Mouse (Mus musculus): ENCODE data around the gene Tnpo2. TPM values are rescaled to one million over a fixed set of nuclear protein-coding genes. Genes with fewer than 3 reads are reported as not detected.
A peak's percentile ranks its signal among the peaks of the same experiment; 100 is the strongest.

Gene Tnpo2
- polyA plus RNA-seq, 1 experiment from 2014 or later: 33.7 TPM

DNA sequence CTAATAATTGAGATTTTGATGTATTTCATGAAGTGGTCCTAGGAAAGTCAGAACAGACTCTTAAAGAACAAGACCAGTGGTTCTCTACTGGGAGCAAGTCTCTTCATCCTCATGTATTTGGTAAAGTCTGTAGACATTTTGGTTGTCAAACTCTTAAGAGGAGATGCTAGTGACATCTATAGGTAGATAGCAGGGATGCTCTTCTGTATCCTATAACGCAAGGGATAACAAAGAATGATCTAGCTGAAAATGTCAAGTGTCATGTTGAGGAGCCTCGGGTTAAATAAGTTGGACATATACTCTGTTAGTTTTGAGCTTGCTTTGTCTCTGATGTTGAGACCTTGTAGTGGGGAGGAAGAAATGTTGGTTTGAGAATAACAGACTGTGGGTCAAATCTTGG, 8.8 kb upstream of the Tnpo2 start:
- Histone ChIP-seq H3K4me1 (peaks cover 38% of the 10 kb centered on the region), H3K36me3 (peaks cover 50% of the 10 kb centered on the region), H3K27me3 (no peaks in the 10 kb centered on the region), H3K9ac (peak overlapping the region; percentile 97; the same call in 1 of the 2 replicates), H3K27ac (peak overlapping the region; percentile 92; the same call in 1 of the 2 replicates), H3K9me3 (no peaks in the 10 kb centered on the region), H3K4me2 (peak overlapping the region; percentile 88), H3K4me3 (peak overlapping the region; percentile 84)
- 27% methylated on average over 2 of the region's 2 CpGs for WGBS
- no peak for ATAC-seq (ENCODE audit: insufficient number of reproducible peaks, low FRiP score, low TSS enrichment, low read depth)

DNA sequence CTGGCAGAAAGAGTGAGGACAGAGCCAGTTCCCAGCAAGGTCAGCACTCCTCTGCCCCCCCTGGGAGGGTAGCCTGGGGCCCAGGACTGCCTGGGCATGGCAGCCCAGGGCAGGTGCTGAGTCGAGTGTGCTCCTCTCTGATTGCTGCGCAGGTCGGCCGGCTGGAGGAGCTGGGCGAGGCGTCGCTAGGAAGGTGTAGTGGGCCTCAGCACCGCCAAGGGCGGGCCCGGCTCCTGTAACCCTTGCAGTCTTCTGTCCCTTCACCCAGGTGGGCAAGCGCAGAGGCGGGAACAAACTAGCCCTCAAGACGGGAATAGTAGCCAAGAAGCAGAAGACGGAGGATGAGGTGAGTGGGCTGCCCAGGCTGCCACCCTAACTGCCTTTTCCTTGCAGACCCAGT, 7.4 kb upstream of the Tnpo2 start:
- no peak overlapping the region for H3K27ac ChIP-seq
- H3K4me2 ChIP-seq: peak overlapping the region; percentile 88; the same call in 1 of the 2 replicates
- no peak for ATAC-seq (ENCODE audit: insufficient number of reproducible peaks, low FRiP score, low TSS enrichment, low read depth)
- H3K4me1 ChIP-seq: peaks cover 39% of the 10 kb centered on the region
- H3K9ac ChIP-seq: no peak overlapping the region
- H3K27me3 ChIP-seq: no peaks in the 10 kb centered on the region
- H3K36me3 ChIP-seq: peaks cover 47% of the 10 kb centered on the region
- no peak overlapping the region for H3K4me3 ChIP-seq
- H3K9me3 ChIP-seq: no peaks in the 10 kb centered on the region
- 86% methylated on average over 14 of the region's 14 CpGs for WGBS

DNA sequence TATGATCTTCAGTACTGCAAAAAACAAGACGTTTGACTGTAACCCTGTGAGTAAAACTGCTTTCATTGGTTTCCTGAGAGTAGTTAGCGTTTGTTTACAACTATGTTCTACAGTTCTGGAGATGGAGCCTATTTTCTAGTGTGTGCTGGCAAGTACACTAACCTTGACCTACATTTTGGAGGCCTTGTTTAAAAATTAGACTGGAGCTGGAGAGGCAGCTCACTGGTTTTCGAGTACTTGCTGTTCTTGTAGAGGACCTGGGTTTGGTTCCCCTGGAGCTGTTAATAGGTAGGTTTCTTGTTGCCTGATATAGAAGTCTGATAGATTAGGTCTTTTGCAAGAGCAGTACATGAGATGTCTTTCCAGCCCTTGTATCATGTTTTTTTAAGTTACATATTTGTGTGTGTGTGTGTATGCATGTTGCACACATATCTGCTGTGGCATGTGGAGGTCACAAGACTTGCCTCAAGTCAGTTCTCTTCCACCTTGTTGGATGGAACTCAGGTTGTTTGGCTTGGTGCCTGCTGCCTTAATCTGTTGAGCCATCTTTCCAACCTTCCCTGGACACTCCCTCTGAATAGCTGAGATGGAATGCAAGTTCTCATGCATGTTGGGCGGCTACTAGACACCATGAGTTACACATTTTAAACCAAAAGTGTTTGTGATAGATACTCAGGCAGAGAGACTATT, 3.9 kb upstream of the Tnpo2 start:
- peaks cover 35% of the 10 kb centered on the region for H3K4me1 ChIP-seq
- no peak overlapping the region for H3K4me2 ChIP-seq
- WGBS: 80% methylated on average over 4 of the region's 4 CpGs

DNA sequence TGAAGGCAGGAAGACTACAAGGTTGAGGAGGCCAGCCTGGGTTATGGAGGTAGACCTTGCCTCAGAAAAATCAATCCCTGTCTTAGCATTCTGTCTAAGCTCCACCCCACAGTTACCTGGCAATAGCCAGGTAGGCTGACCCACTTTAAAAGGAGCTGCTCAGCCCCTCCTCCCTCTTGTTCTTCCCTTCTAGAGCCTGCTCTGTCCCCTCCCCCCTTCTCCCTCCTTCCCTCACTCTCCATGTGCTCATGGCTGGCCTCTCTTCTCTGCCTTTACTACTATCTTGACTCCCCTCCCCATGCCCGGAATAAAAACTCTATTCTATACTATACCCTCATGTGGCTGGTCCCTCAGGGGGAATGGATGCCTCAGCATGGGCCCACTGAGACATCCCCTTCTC, 2.8 kb upstream of the Tnpo2 start:
- Histone ChIP-seq H3K4me2 (no peak overlapping the region), H3K4me3 (no peak overlapping the region), H3K27ac (no peak overlapping the region; the same call in 1 of the 2 replicates), H3K36me3 (peaks cover 46% of the 10 kb centered on the region), H3K9ac (no peak overlapping the region), H3K4me1 (peaks cover 32% of the 10 kb centered on the region), H3K27me3 (no peaks in the 10 kb centered on the region), H3K9me3 (no peaks in the 10 kb centered on the region)
- WGBS: 66% methylated on average over 1 of the region's 1 CpGs
- no peak for ATAC-seq (ENCODE audit: insufficient number of reproducible peaks, low FRiP score, low TSS enrichment, low read depth)

More for the DNA sequence above, 3.9 kb upstream of the Tnpo2 start:
- Histone ChIP-seq H3K27me3 (no peaks in the 10 kb centered on the region), H3K36me3 (peaks cover 47% of the 10 kb centered on the region), H3K27ac (no peak overlapping the region), H3K9ac (no peak overlapping the region), H3K9me3 (no peaks in the 10 kb centered on the region), H3K4me3 (no peak overlapping the region)
- ATAC-seq (ENCODE audit: insufficient number of reproducible peaks, low FRiP score, low TSS enrichment, low read depth): no peak

DNA sequence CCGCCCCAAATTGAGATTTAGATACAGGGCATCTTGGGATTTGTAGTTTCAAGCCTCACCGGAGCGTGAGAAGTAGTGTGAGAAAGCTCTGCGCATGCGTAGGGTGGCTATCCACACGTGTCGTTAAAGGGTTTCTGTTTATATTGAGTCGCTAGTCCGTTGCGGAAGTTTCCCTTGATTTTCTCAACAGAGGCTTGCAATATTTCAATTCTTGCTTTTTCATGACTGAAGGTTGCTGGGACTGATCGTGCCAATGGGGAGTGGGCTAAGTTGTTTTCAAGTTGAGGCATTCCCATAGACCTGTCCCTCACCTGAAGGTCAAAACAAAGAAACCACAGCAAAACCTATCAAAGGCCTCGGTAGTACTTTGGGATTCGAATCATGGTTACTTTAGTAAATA, 2.0 kb upstream of the Tnpo2 start:
- Histone ChIP-seq H3K36me3 (peaks cover 38% of the 10 kb centered on the region), H3K4me1 (peaks cover 30% of the 10 kb centered on the region), H3K9me3 (no peaks in the 10 kb centered on the region), H3K9ac (no peak overlapping the region), H3K27me3 (no peaks in the 10 kb centered on the region), H3K4me3 (peak overlapping the region; percentile 77), H3K4me2 (peak overlapping the region; percentile 76), H3K27ac (peak overlapping the region; percentile 100; the same call in 1 of the 2 replicates)
- 3% methylated on average over 13 of the region's 13 CpGs for WGBS
- ATAC-seq (ENCODE audit: insufficient number of reproducible peaks, low FRiP score, low TSS enrichment, low read depth): no peak

DNA sequence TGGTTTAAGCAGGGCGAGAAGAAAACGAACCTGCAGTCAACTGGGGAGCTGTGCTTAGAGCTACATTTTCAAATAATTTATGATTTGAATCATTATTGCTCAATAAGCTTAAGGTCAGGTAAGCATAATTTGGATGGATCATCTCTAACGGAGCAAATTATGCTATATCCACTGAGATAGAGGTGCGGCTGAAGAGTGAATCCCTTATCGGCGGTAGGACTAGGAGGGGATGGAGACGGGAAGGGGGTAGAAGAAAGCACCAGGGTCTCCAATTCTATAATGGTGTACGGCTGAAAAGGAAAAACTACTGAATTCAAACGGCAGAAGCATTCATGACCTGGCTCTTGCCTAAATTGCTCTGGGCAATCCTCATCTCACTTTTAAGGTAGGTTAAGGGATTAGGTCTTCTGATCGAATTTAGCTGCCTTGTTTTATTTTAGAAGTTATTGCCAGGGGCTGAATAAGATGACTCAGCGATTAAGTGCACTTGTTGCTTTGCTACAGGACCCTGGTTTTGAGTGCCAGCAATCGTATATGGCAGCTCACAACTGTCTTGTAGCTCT, 1.5 kb upstream of the Tnpo2 start:
- H3K4me3 ChIP-seq: peak overlapping the region; percentile 77
- WGBS: 6% methylated on average over 12 of the region's 12 CpGs
- peak overlapping the region; percentile 51 for H3K9ac ChIP-seq
- peaks cover 38% of the 10 kb centered on the region for H3K36me3 ChIP-seq
- peak overlapping the region; percentile 100 for H3K27ac ChIP-seq
- no peaks in the 10 kb centered on the region for H3K27me3 ChIP-seq
- H3K9me3 ChIP-seq: no peaks in the 10 kb centered on the region
- ATAC-seq (ENCODE audit: insufficient number of reproducible peaks, low FRiP score, low TSS enrichment, low read depth): no peak
- H3K4me2 ChIP-seq: peak overlapping the region; percentile 76
- H3K4me1 ChIP-seq: peaks cover 30% of the 10 kb centered on the region

DNA sequence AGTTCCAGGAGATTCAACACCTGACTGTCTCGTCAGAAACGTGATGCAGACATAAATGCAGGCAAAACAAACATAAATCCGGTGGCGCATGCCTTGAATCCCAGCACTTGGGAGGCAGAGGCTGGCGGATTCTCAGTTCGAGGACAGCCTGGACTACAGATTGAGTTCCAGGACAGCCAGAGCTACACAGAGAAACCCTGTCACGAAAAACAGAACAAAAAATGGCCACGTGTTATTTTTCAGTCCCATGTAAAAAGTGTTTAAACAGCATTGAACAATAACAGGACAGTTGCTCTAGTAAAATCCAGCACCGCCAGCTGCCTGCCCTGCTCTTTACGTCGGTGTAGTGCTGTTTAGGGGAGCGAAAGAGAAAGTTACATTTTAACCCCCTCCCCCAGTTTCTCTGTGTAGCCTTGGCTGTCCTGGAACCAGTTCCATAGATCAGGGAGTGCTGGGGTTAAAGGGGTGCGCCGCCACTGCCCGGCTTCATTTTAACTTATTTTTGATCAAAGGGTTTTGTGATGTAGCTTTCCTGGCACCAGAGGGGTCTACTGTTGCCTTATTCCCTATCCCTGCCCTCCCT, 896 bp upstream of the Tnpo2 start:
- H3K9ac ChIP-seq: peak overlapping the region; percentile 51
- H3K4me3 ChIP-seq: peak overlapping the region; percentile 77
- H3K4me1 ChIP-seq: peaks cover 30% of the 10 kb centered on the region
- peak overlapping the region; percentile 100 for H3K27ac ChIP-seq
- 1% methylated on average over 15 of the region's 15 CpGs for WGBS
- H3K9me3 ChIP-seq: no peaks in the 10 kb centered on the region
- H3K36me3 ChIP-seq: peaks cover 39% of the 10 kb centered on the region
- ATAC-seq (ENCODE audit: insufficient number of reproducible peaks, low FRiP score, low TSS enrichment, low read depth): no peak
- no peaks in the 10 kb centered on the region for H3K27me3 ChIP-seq
- H3K4me2 ChIP-seq: peak overlapping the region; percentile 76

DNA sequence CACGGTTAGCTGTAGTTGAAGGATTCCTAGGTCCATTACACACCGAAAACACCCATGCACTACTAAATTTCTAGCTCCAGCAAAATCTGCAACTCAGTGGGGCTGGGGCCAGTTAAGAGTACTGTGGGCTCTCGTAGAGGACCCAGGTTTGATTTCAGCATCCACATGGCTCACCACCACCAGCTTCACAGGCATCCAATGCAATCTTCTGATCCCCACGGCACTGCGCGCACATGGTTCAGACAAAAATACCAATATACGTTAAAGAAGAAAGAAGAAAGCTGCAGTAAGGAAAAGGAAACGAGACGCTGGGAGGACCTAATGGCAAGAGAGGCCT, 366 bp upstream of the Tnpo2 start:
- H3K4me3 ChIP-seq: peak overlapping the region; percentile 77
- H3K4me1 ChIP-seq: peaks cover 32% of the 10 kb centered on the region
- peaks cover 41% of the 10 kb centered on the region for H3K36me3 ChIP-seq
- 0% methylated on average over 9 of the region's 9 CpGs for WGBS
- peak overlapping the region; percentile 76 for H3K4me2 ChIP-seq
- peak overlapping the region; percentile 100 for H3K27ac ChIP-seq
- ATAC-seq (ENCODE audit: insufficient number of reproducible peaks, low FRiP score, low TSS enrichment, low read depth): peak; percentile 37; the same call in 1 of the 2 replicates
- no peaks in the 10 kb centered on the region for H3K9me3 ChIP-seq
- peak overlapping the region; percentile 51 for H3K9ac ChIP-seq
- no peaks in the 10 kb centered on the region for H3K27me3 ChIP-seq

DNA sequence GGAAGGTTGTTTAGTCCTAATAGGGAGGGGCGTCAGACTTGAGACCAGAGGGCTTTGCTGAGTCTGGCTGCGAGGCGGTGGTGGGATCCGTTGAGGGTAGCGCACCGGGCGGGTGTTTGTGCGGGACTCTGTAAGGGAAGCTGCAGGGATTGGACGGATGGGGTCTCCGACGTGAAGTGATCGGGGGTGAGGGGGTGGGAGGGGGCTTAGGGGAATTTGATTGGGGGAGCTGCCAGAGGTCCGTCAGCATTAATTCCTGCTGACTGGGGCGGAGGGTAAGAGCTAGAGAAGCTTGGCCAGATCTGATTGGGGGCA, 608 bp downstream of the Tnpo2 start:
- peak; percentile 62 for ATAC-seq (ENCODE audit: insufficient number of reproducible peaks, low FRiP score, low TSS enrichment, low read depth)
- no peaks in the 10 kb centered on the region for H3K9me3 ChIP-seq
- peak overlapping the region; percentile 100 for H3K27ac ChIP-seq
- H3K4me2 ChIP-seq: peak overlapping the region; percentile 86
- no peaks in the 10 kb centered on the region for H3K27me3 ChIP-seq
- peaks cover 39% of the 10 kb centered on the region for H3K36me3 ChIP-seq
- H3K9ac ChIP-seq: peak overlapping the region; percentile 92
- H3K4me3 ChIP-seq: peak overlapping the region; percentile 77
- under 1% methylated on average over 14 of the region's 14 CpGs for WGBS
- peaks cover 33% of the 10 kb centered on the region for H3K4me1 ChIP-seq

DNA sequence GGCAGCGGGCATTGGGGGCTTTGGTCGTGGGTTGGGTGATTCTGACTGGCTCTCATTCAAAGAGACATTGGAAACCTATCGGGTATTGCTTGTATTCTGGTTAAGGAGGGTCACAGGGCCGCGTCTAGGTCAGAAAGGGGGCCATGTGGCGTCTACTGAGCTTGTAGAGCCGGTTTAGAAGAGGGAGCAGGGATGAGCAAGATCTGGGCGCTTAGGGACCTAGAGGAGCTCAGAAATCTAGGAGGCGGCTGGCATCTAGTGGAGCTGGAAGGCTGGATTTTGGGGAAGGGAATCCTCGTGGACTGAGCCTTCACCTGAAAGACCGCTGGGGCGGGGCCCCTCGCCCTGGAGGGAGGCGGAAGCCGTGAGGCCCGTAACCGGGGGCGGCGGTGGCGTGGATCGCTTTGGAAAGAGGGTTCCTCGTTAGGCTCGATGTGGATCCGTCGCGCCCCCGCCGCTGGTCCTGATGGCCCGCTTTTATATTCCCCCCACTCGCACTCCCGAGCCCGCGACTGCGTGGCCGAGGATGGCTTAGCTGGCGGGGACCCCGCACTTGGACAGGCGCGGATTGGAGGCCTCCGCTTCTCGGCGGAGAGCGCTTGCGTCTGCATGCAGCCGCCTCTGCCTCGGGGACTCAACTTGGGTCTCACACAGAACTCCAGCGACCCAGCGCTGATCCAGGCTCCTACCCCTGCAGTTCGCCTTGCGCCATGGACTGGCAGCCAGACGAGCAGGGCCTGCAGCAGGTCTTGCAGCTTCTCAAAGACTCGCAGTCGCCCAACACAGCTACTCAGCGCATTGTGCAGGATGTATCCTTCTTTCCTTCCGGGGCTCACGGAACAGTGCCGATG, 1.2 kb downstream of the Tnpo2 start:
- H3K4me1 ChIP-seq: peaks cover 33% of the 10 kb centered on the region
- under 1% methylated on average over 57 of the region's 57 CpGs for WGBS
- H3K4me3 ChIP-seq: peak overlapping the region; percentile 77
- peak overlapping the region; percentile 86 for H3K4me2 ChIP-seq
- H3K9me3 ChIP-seq: no peaks in the 10 kb centered on the region
- H3K36me3 ChIP-seq: peaks cover 38% of the 10 kb centered on the region
- H3K9ac ChIP-seq: peak overlapping the region; percentile 92
- ATAC-seq (ENCODE audit: insufficient number of reproducible peaks, low FRiP score, low TSS enrichment, low read depth): no peak
- peak overlapping the region; percentile 100 for H3K27ac ChIP-seq
- no peaks in the 10 kb centered on the region for H3K27me3 ChIP-seq

DNA sequence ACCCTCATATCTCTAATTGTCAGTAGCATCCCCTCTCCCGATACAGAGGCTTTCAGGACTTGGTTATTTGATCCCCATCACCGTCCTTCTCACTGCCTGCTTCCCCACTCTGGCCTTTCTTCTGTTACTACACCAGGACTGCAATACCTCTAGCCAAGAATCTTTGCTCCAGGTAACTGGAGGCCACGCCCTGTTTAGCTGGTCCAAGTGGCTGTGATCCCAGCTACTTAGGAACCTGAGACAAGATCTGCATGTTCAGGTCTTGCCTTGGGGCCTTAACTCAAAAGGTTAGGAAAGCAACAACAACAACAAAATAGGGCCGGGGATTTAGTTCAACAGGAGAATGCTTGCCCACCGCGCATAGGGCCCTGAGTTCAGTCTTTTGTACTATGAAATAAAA, 6.9 kb downstream of the Tnpo2 start:
- Histone ChIP-seq H3K4me2 (no peak overlapping the region), H3K27ac (no peak overlapping the region), H3K36me3 (peaks cover 86% of the 10 kb centered on the region), H3K27me3 (no peaks in the 10 kb centered on the region), H3K9ac (no peak overlapping the region), H3K4me1 (peaks cover 10% of the 10 kb centered on the region), H3K4me3 (no peak overlapping the region), H3K9me3 (no peaks in the 10 kb centered on the region)
- no peak for ATAC-seq (ENCODE audit: insufficient number of reproducible peaks, low FRiP score, low TSS enrichment, low read depth)
- 87% methylated on average over 6 of the region's 6 CpGs for WGBS

DNA sequence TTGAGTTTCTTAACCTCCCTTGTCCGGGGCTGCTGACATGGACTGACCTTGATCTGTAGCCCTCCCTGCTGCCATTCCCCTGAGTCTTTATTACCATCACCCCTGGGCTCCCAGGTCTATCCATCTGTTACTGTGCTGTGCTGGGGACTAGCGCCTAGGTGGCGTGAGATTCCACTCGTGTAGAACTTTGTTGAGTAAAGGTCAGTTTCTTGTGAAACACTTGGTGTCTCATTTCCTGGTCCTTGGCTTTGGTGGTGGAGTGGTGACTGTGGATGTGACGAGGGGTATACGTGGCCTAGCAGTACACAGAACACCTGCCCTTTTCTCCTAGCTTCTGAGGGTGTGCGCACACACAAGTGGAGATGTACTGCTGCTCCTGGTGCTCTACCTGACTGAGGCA, 20.7 kb downstream of the Tnpo2 start:
- Histone ChIP-seq H3K4me2 (no peak overlapping the region), H3K27ac (no peak overlapping the region), H3K9ac (no peak overlapping the region), H3K4me3 (no peak overlapping the region), H3K4me1 (peaks cover 13% of the 10 kb centered on the region), H3K36me3 (peaks cover 45% of the 10 kb centered on the region), H3K9me3 (no peaks in the 10 kb centered on the region), H3K27me3 (no peaks in the 10 kb centered on the region)
- WGBS: 85% methylated on average over 7 of the region's 7 CpGs
- ATAC-seq (ENCODE audit: insufficient number of reproducible peaks, low FRiP score, low TSS enrichment, low read depth): no peak

All from limb, embryonic 15.5 days (tissue).